ENCODE assay signal across 8 mouse cellular contexts in the genomic region with DNA sequence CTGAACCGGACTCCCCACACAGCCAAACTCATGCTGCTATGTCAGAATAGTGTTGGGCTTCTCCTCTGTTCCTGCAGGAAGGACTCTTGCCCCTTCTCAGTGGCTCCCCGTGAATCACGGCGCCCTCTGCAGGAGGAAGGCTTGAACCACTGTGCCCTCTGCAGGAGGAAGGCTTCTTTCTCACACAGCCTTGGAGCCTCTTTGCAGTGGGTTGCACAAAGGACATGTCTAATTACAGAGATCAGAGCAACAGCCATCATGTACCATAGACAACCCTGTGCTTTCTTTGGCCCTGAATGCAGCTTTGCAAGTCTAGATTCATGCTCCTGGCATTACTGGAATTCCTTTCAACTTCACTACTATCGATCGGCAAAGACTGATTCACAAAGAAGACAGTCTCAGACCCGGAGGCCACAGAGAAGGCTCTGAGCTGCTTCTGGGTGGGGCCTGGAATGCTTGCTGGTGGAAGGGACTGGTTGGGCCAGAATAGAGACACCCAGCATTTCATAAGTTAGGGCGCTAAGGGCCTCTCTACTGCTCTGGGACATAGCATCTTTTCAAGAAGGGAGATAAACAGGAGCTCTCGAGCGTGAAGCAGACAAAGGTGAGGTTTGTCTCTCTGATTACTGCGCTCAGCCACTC. TPM values are rescaled to one million over a fixed set of nuclear protein-coding genes. Genes with fewer than 3 reads are reported as not detected.
DNase-seq lines count a peak whose midpoint lies in the region; ATAC-seq and TF ChIP-seq lines count a peak whose summit lies in the region.

No protein-coding gene starts in this region.

- no peaks in the 10 kb centered on the region for H3K36me3 ChIP-seq in embryonic facial prominence, embryonic 13.5 days
- H3K36me3 ChIP-seq in kidney, postnatal 0 days (ENCODE audit: insufficient read depth, low read length): no peaks in the 10 kb centered on the region
- H3K36me3 ChIP-seq in midbrain, embryonic 14.5 days (ENCODE audit: control insufficient read depth, insufficient read depth, low read length): no peaks in the 10 kb centered on the region

- no peaks in the 10 kb centered on the region for H3K27me3 ChIP-seq in embryonic facial prominence, embryonic 13.5 days
- no peaks in the 10 kb centered on the region for H3K27me3 ChIP-seq in kidney, postnatal 0 days (ENCODE audit: insufficient read depth, low read length)
- no peaks in the 10 kb centered on the region for H3K27me3 ChIP-seq in midbrain, embryonic 14.5 days (ENCODE audit: control insufficient read depth, insufficient read depth, low read length)

- 34% methylated on average over 11 of the region's 11 CpGs for WGBS in embryonic facial prominence, embryonic 13.5 days
- WGBS in kidney, postnatal 0 days: 56% methylated on average over 11 of the region's 11 CpGs
- 23% methylated on average over 11 of the region's 11 CpGs for WGBS in midbrain, embryonic 14.5 days

- H3K9ac ChIP-seq in embryonic facial prominence, embryonic 13.5 days: no peak overlapping the region
- no peak overlapping the region for H3K9ac ChIP-seq in kidney, postnatal 0 days (ENCODE audit: low read depth, low read length)
- H3K9ac ChIP-seq in midbrain, embryonic 14.5 days (replicated peaks; ENCODE audit: low read length): no peak overlapping the region

- 0 out of 2 replicates have a peak overlapping the region, but pooled peaks have one; percentile 9 for H3K27ac ChIP-seq in embryonic facial prominence, embryonic 13.5 days
- no peak overlapping the region for H3K27ac ChIP-seq in kidney, postnatal 0 days
- 0 out of 2 replicates have a peak overlapping the region, but pooled peaks have one; percentile 32 for H3K27ac ChIP-seq in midbrain, embryonic 14.5 days (replicated peaks; ENCODE audit: low read depth, low read length)

- H3K4me2 ChIP-seq in embryonic facial prominence, embryonic 13.5 days: no peak overlapping the region
- H3K4me2 ChIP-seq in kidney, postnatal 0 days (ENCODE audit: low read length): no peak overlapping the region
- H3K4me2 ChIP-seq in midbrain, embryonic 14.5 days (ENCODE audit: low read length): no peak overlapping the region

- TF ChIP-seq CTCF in kidney, postnatal 0 days (IDR thresholded peaks at IDR 0.05; ENCODE audit: low read depth): peak; percentile 84

- peak; percentile 72 to 73 for DNase-seq in cerebellum, postnatal 10 days
- DNase-seq in cerebellum, adult 8-10 months: no peak
- DNase-seq in spleen, adult 12 weeks (ENCODE audit: low spot score): peak; percentile 20
- no peak for DNase-seq in spleen, postnatal 14 days (ENCODE audit: low spot score in 2 of 2)
- peak; percentile 76 for DNase-seq in kidney, postnatal 0 days (ENCODE audit: low spot score)
- peak; percentile 79 for DNase-seq in midbrain, embryonic 14.5 days

- H3K4me1 ChIP-seq in embryonic facial prominence, embryonic 13.5 days: peaks cover 21% of the 10 kb centered on the region
- H3K4me1 ChIP-seq in kidney, postnatal 0 days (replicated peaks; ENCODE audit: insufficient read depth, low read length): no peaks in the 10 kb centered on the region
- peaks cover 8% of the 10 kb centered on the region; the same call in 1 of the 2 replicates for H3K4me1 ChIP-seq in midbrain, embryonic 14.5 days (ENCODE audit: control insufficient read depth, insufficient read depth, low read length)

- no peak for ATAC-seq in embryonic facial prominence, embryonic 13.5 days (ENCODE audit: insufficient number of reproducible peaks, insufficient read depth, low FRiP score, low TSS enrichment, low read depth)
- no peak for ATAC-seq in kidney, postnatal 0 days (replicated peaks; ENCODE audit: low FRiP score, low read depth)
- peak; percentile 35; the same call in 1 of the 2 replicates for ATAC-seq in midbrain, embryonic 14.5 days (ENCODE audit: low FRiP score, low TSS enrichment)
- no peak for ATAC-seq in activated CD4-positive, CD25-positive, alpha-beta regulatory T cell, adult 4 months

- H3K9me3 ChIP-seq in embryonic facial prominence, embryonic 13.5 days: no peaks in the 10 kb centered on the region
- H3K9me3 ChIP-seq in kidney, postnatal 0 days (replicated peaks; ENCODE audit: low read length): no peaks in the 10 kb centered on the region
- no peaks in the 10 kb centered on the region for H3K9me3 ChIP-seq in midbrain, embryonic 14.5 days (ENCODE audit: control insufficient read depth, low read length)

- no peak overlapping the region for H3K4me3 ChIP-seq in embryonic facial prominence, embryonic 13.5 days
- no peak overlapping the region for H3K4me3 ChIP-seq in kidney, postnatal 0 days (replicated peaks; ENCODE audit: low read depth, low read length)
- H3K4me3 ChIP-seq in midbrain, embryonic 14.5 days (replicated peaks; ENCODE audit: low read depth, low read length): no peak overlapping the region

RNA-seq across cellular contexts. Expression of gene Tex35, which starts 29.0 kb away (rescaled TPM):
- polyA plus RNA-seq in embryonic facial prominence, embryonic 13.5 days (2015; fragmentation: Nextera tagmentation; extraction: Ambion mirVana): not detected in 2 replicates
- not detected in 2 replicates for polyA plus RNA-seq in kidney, postnatal 0 days (2015; fragmentation: Nextera tagmentation; extraction: Ambion mirVana)
- not detected in 2 replicates for polyA plus RNA-seq in midbrain, embryonic 14.5 days (2014; fragmentation: Nextera tagmentation; extraction: Ambion mirVana)
- under 1 TPM in 1 of 2 experiments, not detected in 1; 0.62 TPM for polyA plus RNA-seq in activated CD4-positive, CD25-positive, alpha-beta regulatory T cell, adult 4 months (2017; shearing (Covaris generic))

Comparison
In these comparisons a context has a peak if more than half of its experiments do, and no peak if none do; other contexts are left out.
1. DNase-seq: peak in cerebellum, postnatal 10 days (2 of 2), spleen, adult 12 weeks (single experiment), kidney, postnatal 0 days (single experiment) and midbrain, embryonic 14.5 days (single experiment); none in cerebellum, adult 8-10 months (single experiment) and spleen, postnatal 14 days (0 of 2).